Mouse (Mus musculus) kidney, postnatal 36 days (tissue): ENCODE measurements around the gene 2310022A10Rik.
A peak's percentile ranks its signal among the peaks of the same experiment; 100 is the strongest.

Source experiments
- DNase-seq, 2 experiments: peaks; one replicate each; pipeline ENCODE4 v3.0.0; 2021 to 2022; ENCODE audit warnings: mixed read lengths in 2 of 2

2310022A10Rik gene

GRCm38 (mm10) chr7:27552931-27553513 is at the start of gene 2310022A10Rik, which contains the start of gene Pld3:
TSS of gene 2310022A10Rik (plus strand) at chr7:27553233.
TSS of gene Pld3 (minus strand) at chr7:27553218.
- peak; percentile 97 to 99 for DNase-seq

GRCm38 (mm10) chr7:27506765-27507370 is 46.2 kb upstream of the 2310022A10Rik start:
- DNase-seq = no peak

GRCm38 (mm10) chr7:27507711-27508647 is 45.1 kb upstream of the 2310022A10Rik start:
- peak; percentile 99 to 100 for DNase-seq

- DNase-seq = peak; percentile 74 to 80
These were observed 44.4 kb upstream of the 2310022A10Rik start for GRCm38 (mm10) chr7:27508648-27509005.

- no peak for DNase-seq
These were observed 42.2 kb upstream of the 2310022A10Rik start for GRCm38 (mm10) chr7:27510809-27511208.

GRCm38 (mm10) chr7:27514961-27515360 is 38.1 kb upstream of the 2310022A10Rik start:
- DNase-seq = no peak

GRCm38 (mm10) chr7:27518314-27518713 is 34.7 kb upstream of the 2310022A10Rik start:
- DNase-seq = no peak

- no peak for DNase-seq
These were observed 32.9 kb upstream of the 2310022A10Rik start for GRCm38 (mm10) chr7:27520104-27520503.

GRCm38 (mm10) chr7:27520599-27520998 is 32.4 kb upstream of the 2310022A10Rik start:
- no peak for DNase-seq

GRCm38 (mm10) chr7:27522967-27523366 is 30.1 kb upstream of the 2310022A10Rik start, which contains the start of gene Hipk4:
TSS of gene Hipk4 (plus strand) at chr7:27523267.
- DNase-seq = no peak

GRCm38 (mm10) chr7:27523805-27524204 is 29.2 kb upstream of the 2310022A10Rik start:
- DNase-seq = no peak

GRCm38 (mm10) chr7:27526039-27526827 is 26.8 kb upstream of the 2310022A10Rik start:
- DNase-seq = peak; percentile 71 to 88

GRCm38 (mm10) chr7:27529070-27529469 is 24.0 kb upstream of the 2310022A10Rik start:
- no peak for DNase-seq

- peak in 1 of 2 experiments; percentile 23 for DNase-seq
These were observed 22.1 kb upstream of the 2310022A10Rik start for GRCm38 (mm10) chr7:27530937-27531336.

GRCm38 (mm10) chr7:27531707-27532106 is 21.3 kb upstream of the 2310022A10Rik start:
- no peak for DNase-seq

GRCm38 (mm10) chr7:27532480-27533050 is 20.5 kb upstream of the 2310022A10Rik start:
- no peak for DNase-seq

GRCm38 (mm10) chr7:27535386-27535785 is 17.6 kb upstream of the 2310022A10Rik start:
- DNase-seq = no peak

- no peak for DNase-seq
These were observed 16.4 kb upstream of the 2310022A10Rik start for GRCm38 (mm10) chr7:27536618-27537017.

- no peak for DNase-seq
These were observed 15.0 kb upstream of the 2310022A10Rik start for GRCm38 (mm10) chr7:27537998-27538397.

- DNase-seq = no peak
These were observed 14.2 kb upstream of the 2310022A10Rik start for GRCm38 (mm10) chr7:27538797-27539196.

- no peak for DNase-seq
These were observed 12.5 kb upstream of the 2310022A10Rik start for GRCm38 (mm10) chr7:27540521-27540920.

GRCm38 (mm10) chr7:27540935-27541334 is 12.1 kb upstream of the 2310022A10Rik start:
- DNase-seq = no peak
